Mouse (Mus musculus) brain, embryonic 14.5 days (tissue): ENCODE results near the gene Esr1.

Experiments used
- CTCF ChIP-seq: fragments of 200-500 bp; IDR thresholded peaks from 2 replicates; pipeline ENCODE4 v1.5.1; 2012; ENCODE audit warnings: inconsistent platforms, mild to moderate bottlenecking, moderate library complexity, borderline replicate concordance; ENCODE audit not compliant: insufficient read depth, insufficient read length; ENCODE audit errors: extremely low read depth
- POLR2A ChIP-seq: fragments of 200-500 bp; IDR thresholded peaks from 2 replicates; pipeline ENCODE4 v1.6.1; 2012; ENCODE audit warnings: mild to moderate bottlenecking, inconsistent platforms, borderline replicate concordance; ENCODE audit not compliant: poor library complexity, insufficient read depth, insufficient read length, severe bottlenecking; ENCODE audit errors: extremely low read depth

- TF ChIP-seq POLR2A (no peak), CTCF (no peak)
Observed at GRCm38 (mm10) chr10:4673311-4673816, 62.0 kb downstream of the Esr1 start.
